Mouse (Mus musculus): ENCODE measurements around the gene Ush2a. TPM values are rescaled to one million over a fixed set of nuclear protein-coding genes. Genes with fewer than 3 reads are reported as not detected.

Ush2a gene
- polyA plus RNA-seq, 3 experiments from 2014 or later: 0.07 TPM; not detected in 2

DNA sequence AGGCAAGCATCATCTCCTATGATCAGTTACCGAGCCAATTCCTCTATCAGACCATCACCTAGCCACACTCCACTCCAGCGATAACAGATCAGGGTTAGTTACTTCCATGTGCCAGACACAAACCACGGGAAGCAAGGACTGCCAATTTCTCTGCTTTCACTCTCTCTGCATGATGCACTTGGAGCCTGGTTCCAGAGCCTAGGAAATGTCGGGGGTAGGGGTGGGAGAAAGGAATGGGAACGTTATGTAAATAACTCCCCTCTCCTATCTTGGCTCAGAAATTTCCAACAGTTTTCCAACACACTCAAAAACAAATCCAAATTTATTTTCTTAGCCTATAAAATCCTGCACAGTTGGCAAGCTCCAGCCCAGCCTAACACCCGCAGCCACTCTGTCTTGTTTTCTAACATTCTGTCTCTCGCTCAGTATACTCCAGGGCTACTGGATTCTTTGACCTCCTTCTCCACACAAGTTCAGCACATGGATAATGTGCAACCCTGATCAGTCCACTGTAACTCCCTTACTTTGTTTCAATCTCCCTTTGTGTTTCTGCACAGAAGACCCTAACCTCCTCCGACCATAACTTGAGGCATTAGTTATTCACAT lies 515.8 kb downstream of the Ush2a start:
- no peak for ATAC-seq

DNA sequence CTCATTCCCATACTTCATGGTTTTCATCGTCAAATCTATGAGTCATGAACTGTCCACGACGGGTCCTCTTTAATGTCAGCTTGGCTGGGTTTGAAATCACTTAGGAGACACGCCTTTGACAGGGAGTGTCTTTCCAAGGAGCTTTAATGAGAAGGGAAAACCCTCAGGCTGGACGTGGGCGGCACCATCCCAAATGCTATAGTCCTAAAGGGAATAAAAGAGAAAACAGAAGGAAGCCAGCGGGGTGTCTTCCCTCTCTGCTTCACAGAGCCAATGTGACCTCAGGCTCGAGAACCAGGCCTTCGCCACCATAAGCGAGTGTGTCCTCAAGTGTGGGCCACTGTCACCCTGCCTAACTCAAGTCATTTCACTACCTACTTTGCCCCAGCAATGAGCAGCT lies 523.2 kb downstream of the Ush2a start:
- no peak for ATAC-seq

DNA sequence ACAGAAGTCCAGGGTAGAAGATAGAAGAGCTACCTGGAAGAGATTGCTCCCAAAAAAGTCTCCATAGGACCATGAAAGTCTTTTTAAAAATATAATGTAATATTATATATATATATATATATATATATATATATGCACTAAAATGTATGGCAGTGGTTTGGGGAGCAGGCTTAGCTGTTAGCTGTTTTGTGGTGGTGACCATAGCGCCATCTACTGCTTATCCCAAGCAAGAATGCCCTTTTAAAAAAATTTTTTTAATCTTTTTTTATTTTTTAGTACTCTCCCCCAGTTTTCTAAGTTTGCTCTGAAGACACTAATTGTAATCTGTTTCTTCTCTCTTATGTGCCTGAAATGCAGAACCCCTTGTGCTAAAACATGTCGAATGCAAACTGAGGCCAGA lies 543.2 kb downstream of the Ush2a start:
- ATAC-seq: no peak

DNA sequence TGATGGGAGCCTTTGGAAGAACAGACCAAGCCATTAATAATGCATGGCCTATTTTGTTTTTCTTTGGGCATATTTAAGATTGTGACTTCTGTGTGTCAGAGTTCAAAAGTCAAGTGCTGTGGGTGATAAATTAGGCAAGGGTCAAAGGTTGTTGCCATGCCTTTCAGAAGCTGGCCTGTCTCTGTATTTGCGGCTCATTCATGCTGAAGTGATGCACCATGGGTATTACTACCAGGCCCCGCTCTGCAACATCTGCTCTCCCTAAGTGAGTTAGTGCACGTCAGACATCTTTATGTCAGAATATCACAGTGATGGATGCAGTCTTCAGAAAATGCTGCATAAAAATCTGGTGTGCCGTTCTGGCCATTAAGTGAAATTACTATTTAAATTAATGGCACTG lies 544.0 kb downstream of the Ush2a start:
- ATAC-seq: no peak

DNA sequence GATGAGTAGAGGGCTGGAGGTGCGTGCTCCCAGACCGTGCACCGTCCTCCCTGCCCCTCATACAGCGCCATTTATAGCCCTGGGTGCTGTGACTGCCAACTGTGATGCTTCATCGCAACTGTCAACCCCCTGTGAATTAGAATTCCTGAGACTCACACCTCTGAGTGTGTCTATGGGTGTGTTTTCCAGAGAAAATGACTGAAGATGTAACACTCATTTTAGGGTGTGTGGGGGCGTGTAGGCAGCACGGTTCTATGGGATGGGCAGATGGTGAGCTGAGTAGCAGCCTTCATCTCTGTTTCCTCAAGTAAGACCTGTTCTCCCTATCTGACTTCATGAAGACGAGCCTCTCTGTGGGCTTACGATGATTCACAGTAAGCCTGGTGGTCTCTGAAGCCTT lies 548.8 kb downstream of the Ush2a start:
- ATAC-seq: no peak

DNA sequence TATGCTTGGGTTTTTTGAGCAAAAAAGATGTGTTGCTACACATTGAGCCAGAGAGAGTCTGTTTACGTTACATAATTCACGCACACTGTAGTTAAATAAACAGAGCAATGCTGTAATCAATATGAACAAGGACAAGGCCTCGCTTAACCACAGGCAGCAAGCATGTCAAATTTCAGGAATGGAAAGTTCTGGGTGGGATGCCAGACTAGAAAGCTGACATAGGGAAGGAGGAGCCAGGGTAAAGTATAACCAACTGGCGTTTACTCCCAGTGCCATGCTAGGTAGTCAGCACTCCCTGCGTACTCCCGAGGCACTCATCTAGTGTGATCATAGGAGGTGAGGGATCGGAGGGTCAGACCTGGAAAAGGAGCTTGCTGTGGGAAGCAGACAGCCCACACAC lies 553.2 kb downstream of the Ush2a start:
- ATAC-seq: no peak

DNA sequence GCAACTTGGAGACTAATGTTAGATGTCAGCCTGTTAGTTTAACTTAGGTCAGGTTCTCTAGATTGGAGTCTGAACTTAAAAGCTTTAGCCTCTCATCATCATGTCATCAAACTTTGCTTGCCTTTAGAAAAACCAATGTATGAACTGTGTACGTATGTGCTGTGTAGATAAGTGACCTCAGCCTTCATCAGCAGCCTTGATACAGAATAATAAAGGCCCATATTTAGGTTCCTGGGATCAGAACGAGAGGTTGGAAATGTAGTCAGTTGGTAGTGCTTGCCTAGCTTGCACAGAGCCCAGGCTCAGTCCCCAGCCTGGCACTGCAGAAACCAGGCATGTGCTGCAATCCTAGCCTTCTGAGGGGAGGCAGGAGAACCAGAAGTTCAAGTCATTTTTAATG lies 562.4 kb downstream of the Ush2a start:
- ATAC-seq: no peak

DNA sequence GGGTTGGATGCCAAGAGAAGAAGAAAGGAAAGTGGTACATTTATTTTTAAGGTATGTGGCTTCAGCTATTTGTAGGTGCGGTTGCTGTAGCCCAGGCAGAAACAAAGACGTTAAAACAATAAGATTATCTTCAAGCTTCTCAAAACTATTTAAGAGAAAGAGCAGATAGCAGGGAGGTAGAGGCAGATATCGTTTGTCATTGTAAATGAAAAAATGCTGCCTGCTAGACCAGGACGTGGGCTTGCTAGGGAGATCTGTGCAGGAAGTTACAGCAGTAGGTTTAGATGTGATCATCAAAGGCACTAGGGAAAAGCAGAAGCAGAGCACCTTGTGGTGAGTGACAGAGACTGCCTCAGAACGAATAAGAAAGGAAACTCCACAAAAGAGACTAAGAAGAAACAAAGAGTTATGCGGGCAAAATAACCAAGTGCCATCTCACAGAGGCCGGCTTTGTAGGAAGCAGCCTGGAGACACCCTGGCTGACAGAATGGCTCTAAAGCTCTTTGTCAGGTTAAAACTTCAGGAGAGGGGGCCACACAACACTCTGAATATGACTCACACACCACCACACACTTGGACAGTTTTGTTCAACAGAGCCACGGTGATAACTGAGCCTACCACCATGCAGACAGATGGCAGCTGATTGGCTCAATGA lies 563.2 kb downstream of the Ush2a start:
- no peak for ATAC-seq

DNA sequence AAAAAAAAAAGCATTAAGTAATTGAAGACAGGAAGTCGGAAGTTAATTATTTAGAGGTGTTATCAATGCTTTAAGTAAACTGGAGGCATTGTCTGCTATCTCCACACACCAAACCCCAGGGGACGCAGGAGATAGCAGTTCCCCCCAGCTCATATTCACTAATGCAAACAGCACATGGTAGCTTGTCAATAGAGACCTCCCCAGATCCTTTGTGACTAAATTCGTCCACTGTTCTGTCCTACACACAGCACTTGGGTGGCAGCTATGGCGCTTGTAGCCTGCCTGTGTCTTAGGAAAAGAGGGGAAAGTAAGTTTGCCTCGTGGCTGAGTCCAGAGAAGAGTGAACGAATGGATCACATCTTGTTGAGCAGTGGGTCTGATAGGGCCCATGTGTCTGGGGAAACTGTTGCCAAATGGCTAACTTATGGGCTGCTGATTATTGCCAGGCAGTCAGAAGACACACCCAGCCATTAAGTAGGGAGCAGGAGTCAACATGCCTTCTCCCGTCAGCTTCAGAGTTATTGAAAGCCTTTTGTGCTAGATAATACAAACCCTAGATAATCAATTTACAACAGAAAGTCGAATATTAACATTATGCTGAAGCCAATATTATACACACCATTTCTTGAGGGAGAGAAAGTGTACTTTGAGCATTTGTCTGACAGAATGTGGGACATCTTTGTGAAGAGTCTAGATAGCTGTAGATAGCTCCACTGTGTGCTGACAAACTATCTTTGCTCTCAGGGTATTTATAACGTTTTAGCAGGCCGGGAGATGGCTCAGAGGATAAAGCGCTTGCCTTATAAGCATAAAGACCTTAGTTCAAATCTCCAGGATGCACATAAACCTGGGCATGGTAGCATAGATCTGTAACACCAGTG lies 568.9 kb downstream of the Ush2a start:
- no peak for ATAC-seq

DNA sequence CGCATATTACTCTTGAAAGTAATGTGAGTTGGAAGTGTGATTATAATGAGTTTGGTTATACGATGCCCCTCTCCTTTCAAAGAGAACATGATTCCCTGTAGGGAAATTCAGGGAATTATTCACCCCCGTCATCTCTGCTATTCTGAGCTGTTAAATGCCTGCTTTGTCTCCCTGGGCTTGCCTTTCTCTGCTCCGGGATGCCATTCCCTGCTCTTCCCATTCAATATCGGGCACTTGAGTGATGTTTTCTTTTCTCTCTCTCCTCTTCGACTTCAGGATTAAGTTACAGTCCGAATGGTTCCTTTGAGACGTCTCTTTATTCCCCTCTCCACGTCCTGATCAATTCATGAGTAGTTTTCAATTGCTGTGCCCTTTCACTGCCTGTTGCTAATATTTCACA lies 572.1 kb downstream of the Ush2a start:
- ATAC-seq: no peak

DNA sequence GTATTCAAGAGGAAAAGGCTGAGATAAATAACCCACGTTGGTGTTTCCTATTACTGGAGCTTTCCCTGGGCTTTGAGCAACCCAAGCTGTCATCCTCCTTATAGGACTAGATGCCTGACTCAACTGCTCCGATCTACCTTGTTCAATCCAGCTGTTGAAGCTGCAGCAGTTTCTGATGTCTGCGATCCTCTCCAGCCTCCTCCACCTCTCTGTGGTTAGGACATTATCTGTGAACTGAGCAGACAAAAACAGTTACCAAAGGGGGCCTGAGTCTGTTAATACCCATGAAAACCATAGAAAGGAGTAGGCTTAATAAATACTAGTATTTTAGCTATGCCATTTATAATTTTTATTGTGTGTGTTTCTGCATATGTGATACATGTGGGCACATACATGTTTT lies 572.9 kb downstream of the Ush2a start:
- no peak for ATAC-seq

DNA sequence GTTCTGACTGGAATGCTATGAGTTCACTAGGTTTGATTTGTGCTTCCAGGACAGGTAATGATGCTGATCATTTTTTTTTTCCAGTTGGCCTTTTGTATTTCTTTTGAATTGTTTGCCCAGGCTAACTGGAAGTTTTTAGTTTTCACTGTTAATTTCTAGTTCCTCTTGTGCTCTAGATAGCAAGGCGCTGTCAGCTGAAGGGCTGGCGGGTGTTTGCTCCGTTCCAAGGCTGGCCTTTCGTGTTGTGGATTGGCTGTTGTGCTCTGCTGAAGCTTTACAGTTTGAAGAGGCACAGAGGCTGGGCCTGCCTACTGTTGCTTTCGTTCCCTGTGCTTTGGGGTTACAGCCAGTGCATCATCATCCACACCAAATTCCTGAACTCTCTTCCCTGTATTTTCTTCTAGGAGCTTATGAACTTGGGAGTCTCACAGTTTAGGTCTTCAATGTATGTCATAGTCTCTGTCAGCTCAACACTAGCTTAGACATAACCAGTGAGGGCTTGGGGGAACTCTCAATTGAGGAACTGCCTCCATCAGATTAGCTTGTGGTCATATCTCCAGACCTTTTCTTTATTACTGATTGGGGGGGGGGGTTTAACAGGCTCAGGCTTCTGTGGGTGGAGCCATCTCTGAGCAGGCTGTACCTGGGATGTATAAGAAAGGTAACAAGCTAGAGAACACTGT lies 575.9 kb downstream of the Ush2a start:
- ATAC-seq: no peak

DNA sequence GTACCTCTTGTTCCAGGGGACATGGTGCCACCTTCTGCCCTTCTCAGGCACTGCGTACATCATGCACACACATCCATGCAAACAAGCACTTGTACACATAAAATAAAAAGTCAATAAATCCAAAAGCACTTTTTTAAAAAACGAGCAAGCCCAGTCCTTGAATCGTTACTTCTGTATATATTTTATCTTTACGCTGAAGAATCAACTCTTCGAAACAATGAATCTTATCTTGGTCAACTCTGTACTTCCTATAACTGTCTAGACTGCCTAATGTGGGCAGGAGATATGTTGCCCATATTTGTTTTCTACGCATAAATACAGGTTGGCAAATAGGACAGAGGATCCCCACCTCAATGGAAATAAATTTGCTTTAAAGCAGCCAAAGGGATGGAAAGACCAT lies 585.4 kb downstream of the Ush2a start:
- no peak for ATAC-seq

DNA sequence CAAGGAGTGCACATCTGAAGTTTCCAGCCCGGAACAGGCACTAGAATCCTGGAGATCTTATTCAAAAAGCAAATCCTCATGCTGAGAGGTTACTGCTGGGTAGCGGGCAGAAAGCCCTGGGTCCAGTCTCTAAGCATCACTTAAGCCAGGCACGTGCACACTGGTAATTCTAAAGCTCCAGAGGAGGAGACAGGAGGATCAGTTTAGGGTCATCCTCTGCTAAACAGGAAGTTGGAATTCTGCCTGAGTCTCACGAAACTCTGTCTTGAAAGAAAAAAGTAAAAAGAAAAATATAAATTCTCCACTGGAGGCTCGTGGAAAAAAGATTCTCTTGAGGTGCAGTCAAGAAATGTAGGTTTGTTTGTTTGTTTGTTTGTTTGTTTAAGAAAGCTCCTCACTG lies 591.0 kb downstream of the Ush2a start:
- no peak for ATAC-seq

DNA sequence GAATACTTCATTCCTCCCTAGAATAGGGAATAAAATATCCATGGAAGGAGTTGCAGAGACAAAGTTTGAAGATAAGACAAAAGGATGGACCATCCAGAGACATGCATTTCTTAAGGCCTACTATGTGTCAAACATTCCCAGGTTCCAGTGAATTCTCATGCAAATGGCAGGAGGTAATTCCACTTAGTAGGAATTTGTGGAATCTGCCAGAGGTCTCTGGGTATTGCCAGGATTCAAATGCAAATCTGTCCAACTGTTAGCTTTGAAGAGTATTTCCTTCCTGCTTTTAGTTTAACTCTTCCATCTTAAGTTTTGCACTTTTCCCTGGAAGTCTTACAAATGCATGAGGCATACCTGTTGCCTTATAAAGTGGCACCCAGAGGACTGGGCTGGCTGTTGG lies 592.4 kb downstream of the Ush2a start:
- no peak for ATAC-seq

DNA sequence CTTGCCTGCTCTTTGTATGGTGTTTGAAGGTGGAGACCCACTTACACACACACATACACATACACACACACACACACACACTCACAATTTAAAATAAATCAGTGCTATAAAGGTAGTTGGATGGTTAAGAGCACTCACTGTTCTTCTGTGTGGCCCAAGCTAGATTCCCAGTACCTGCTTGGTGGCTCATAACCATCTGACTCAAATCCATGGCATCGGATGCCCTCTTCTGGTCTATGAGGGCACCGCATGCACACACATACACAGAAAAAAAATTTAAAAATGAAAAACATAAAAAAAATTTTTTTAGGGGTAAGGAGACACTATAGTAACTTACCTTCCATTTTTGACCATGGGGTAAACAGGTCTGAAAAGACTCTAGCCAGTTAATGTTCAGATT lies 593.2 kb downstream of the Ush2a start:
- no peak for ATAC-seq

DNA sequence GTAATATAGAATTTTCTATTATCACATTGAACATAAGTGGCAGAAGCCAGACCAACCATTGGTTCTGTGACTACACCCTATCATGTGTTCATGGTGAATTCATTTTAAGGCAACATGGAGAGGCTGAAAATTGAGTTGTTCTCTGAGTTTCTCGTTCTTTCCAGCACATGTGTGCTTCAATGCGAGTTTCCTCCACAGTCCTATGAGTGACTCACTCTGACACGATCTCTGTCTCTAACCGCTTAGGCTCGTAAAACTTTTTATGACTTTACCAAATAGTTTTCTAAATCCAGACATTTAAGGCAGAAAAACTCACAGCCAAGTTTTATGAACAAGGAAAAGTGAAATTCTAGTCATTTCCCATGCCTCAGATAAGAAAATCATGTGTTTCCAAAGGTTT lies 597.9 kb downstream of the Ush2a start:
- ATAC-seq: no peak

DNA sequence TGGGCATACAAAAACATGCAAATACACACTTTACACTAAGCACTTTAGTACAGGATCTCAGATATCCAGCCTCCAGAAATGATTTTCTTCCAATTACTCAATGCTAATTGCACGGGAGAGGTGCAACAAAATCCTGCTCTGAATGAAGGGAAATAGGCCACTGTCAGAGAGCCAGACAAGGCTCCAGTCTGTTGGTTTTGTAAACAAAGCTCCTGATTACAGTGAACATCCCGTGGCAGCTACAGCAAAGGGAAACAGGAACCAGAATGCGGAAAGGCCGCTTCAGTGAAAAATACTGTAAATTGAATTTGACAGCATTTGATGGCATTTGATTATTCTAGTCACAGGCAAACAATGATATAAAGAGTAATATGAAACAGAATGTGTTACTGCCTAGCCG lies 604.1 kb downstream of the Ush2a start:
- no peak for ATAC-seq

DNA sequence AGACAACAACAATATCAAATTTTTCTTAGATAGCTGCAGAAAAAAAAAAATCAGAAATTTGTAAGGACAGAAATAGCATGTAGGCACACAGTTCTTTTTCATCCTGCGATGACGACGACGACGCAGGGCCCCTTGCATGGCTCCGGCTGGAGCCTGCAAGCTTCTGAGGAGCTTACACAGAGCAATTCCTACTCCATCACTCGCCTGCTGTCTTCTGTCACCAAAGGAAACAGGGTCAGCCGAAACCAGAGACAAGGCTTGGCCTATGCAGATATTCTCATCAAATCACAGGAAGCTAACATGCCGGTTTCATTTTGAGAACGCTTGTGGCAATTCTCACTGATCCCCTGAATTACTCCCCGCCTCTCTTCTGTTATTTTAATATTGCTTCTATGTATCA lies 604.7 kb downstream of the Ush2a start:
- no peak for ATAC-seq

DNA sequence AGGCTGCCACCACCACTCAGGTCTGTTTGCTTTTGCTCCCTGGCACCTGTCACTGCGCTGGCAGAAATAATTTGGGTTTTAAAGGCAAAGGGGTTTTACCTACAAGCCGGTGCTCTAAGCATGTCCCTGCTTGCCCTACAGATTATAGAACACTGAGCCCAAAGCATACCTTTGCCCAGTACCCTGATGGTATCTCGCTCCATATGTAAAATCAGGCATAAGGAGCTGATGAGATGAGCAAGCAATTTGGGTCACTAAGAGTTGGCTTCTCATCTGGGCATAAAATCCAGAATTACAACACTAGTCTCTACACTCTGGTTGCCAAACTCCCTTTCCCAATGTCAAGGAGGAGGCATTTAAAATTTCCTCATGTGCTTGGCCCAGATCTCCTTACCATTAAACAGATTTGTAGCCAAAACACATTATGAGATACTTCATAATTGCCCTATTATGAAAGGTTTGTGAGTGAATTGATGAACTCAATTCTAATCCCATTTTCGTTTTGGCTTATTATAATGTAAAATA lies 616.8 kb downstream of the Ush2a start:
- no peak for ATAC-seq

DNA sequence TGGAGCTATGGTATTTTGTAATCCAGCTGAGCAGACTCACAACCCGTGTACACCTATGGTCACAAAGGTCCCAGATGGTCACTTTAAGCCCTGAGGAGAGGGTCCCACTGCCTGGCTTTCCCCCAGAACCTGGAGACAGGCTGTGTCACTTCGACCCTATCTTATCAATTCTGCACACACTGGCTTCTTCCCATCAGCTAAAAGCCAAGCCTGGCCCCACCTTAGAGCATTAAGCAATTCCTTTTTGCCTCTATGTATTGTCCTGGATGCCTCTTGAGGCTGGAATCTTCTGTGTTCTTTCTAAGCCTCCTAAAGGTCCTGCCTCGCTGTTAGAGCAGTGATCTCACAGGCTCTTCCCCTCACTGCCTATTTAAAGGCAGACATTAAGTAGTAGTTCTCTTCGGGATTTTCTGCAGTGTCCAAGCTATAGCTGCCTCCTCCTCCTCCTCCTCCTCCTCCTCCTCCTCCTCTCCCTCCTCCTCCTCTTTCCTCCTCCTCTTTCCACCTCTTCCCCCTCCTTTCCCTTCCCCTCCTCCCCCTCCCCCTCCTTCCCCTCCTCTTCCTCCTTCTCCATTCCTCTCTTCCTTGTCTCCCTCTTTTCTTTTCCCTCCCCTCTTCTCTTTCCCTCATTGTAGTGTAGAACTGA lies 635.2 kb downstream of the Ush2a start:
- no peak for ATAC-seq

DNA sequence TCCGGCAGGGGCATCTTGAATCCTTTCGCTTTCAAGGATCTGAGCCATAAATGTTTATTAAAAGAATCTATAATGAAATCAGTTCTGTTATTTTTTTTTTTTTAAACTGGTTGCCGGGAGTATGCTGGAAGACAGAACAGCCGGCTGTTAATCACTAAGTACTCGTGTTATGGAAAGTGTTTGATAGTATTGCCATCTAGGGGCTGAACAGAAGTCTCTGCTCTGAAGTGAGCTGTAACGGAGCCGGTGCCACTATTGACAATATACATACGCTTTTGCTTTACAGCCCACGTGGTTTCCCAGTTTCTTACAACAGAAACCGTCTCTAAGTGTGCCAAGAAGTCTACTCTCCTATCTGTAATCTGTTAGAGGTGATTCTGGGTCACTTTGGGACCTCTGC lies 642.3 kb downstream of the Ush2a start:
- no peak for ATAC-seq

DNA sequence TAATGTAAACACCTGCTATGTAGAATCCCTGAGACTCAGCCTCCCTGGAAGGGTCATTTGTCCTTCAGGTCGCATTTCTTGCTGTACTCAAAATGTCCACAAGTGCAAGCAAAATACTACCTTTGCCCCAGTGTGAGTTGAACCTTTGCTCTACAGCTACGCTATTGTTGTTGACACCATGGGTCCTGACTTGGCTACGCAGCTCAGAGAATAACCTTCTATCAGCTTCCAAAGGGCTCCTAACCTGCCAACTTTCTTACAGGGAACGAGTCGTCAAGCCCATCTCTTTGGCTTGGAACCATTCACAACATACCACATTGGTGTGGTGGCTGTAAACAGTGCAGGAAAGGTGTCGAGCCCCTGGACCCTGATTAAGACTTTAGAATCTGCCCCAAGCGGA lies 644.4 kb downstream of the Ush2a start:
- ATAC-seq: no peak

Data from inflammation-experienced regulatory T-cells, adult 6 months (primary cell).